Mouse (Mus musculus) stomach, embryonic 14.5 days (tissue): ENCODE data around the gene Ephb3. TPM values are rescaled to one million over a fixed set of nuclear protein-coding genes. Genes with fewer than 3 reads are reported as not detected.
A peak's percentile ranks its signal among the peaks of the same experiment; 100 is the strongest.

Experiments used
- ATAC-seq: fragments of 200-750 bp; cut with Nextera tagmentation; 2 replicates; pipeline ENCODE4 v1.8.0; 2017; ENCODE audit warnings: low read depth, moderate TSS enrichment; ENCODE audit not compliant: insufficient number of reproducible peaks, insufficient read depth, low FRiP score
- H3K27ac ChIP-seq: fragments of 300-500 bp; sonication (generic); 2 replicates; pipeline ENCODE4 v1.5.1; 2014; ENCODE audit warnings: mild to moderate bottlenecking, low read length, moderate library complexity, mixed read lengths
- H3K27me3 ChIP-seq: fragments of 300-500 bp; sonication (generic); 2 replicates; pipeline ENCODE4 v1.6.1; 2014; ENCODE audit warnings: low read length, control low read depth, mixed read lengths; ENCODE audit not compliant: control insufficient read depth, insufficient read depth
- H3K36me3 ChIP-seq: fragments of 300-500 bp; sonication (generic); 2 replicates; pipeline ENCODE4 v1.6.1; 2014; ENCODE audit warnings: mild to moderate bottlenecking, control low read depth, low read length, moderate library complexity, mixed read lengths; ENCODE audit not compliant: control insufficient read depth, insufficient read depth
- H3K4me1 ChIP-seq: fragments of 300-500 bp; sonication (generic); 2 replicates; pipeline ENCODE4 v1.6.1; 2014; ENCODE audit warnings: low read length, control low read depth, mixed read lengths; ENCODE audit not compliant: control insufficient read depth, insufficient read depth
- H3K4me2 ChIP-seq: fragments of 300-500 bp; sonication (generic); replicated peaks from 2 replicates; pipeline ENCODE4 v1.6.1; 2014; ENCODE audit warnings: low read depth, low read length, control low read depth
- H3K4me3 ChIP-seq: fragments of 300-500 bp; sonication (generic); 2 replicates; pipeline ENCODE4 v1.5.1; 2014; ENCODE audit warnings: low read depth, low read length, control low read depth
- H3K9ac ChIP-seq: fragments of 300-500 bp; sonication (generic); replicated peaks from 2 replicates; pipeline ENCODE4 v1.6.1; 2014; ENCODE audit warnings: low read depth, mild to moderate bottlenecking, control low read depth, low read length, moderate library complexity, mixed read lengths
- H3K9me3 ChIP-seq: fragments of 300-500 bp; sonication (generic); 2 replicates; pipeline ENCODE4 v1.6.1; 2016; ENCODE audit warnings: low read depth, low read length, control low read depth; ENCODE audit not compliant: control insufficient read depth
- WGBS: fragments of 180-500 bp; shearing (Covaris S2); extraction: QIAGEN DNeasy Blood & Tissue Kit; methylation state at CpG from one replicate; pipeline ENCODE4 v1.1.7; 2014; 5-methylcytosine and 5-hydroxymethylcytosine counted together
- polyA plus RNA-seq: library from polyadenylated mRNA; unstranded; fragments of >200 nt; fragmentation: Nextera tagmentation; extraction: Ambion mirVana; gene quantifications from 2 replicates; pipeline ENCODE4 v1.2.1, GENCODE M21; 2014

Ephb3 gene
- polyA plus RNA-seq, 1 experiment from 2014 or later = 27.6 TPM

GRCm38 (mm10) chr16:21252401-21252955 is 47.9 kb downstream of the Ephb3 start:
- ATAC-seq = no peak

DNA sequence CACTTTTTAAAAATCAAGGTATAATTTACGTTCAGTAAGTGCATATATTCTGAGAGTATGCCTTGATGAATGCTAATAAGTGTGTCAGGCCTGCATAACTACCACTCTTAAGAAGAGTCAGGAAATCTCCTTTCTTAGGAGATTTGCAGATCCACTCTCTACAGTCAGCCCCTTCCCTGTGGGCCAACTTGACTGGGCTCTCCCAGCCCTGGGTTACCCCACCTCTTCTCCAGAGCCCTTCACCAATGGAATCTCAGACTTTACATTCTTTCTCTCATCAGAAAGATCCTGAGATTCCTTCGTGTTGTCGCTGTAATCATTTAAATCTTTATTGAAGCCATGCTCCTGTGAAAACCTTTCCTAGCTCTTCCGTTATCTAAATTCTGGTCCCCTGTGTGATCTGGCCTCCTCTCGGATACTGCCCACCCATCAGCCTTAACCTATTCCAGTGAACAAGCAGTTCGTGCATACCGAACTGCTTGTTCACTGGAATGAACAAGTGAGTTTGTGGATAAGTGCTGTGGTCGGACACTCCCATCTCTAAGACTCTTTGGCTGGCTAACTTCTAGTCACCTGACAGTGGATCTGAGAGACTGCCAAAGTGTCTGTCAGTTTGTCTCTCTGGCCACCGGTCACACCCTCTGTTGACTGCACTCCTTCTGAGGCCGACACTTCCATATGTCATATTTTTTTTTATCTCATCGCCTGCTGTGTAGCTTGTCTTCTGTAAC is 51.2 kb downstream of the Ephb3 start:
- no peaks in the 10 kb centered on the region for H3K4me1 ChIP-seq
- no peak overlapping the region for H3K9ac ChIP-seq
- ATAC-seq = no peak
- no peak overlapping the region for H3K27ac ChIP-seq
- 67% methylated on average over 11 of the region's 11 CpGs for WGBS
- no peaks in the 10 kb centered on the region for H3K27me3 ChIP-seq
- H3K36me3 ChIP-seq = no peaks in the 10 kb centered on the region
- no peak overlapping the region for H3K4me3 ChIP-seq
- no peaks in the 10 kb centered on the region for H3K9me3 ChIP-seq
- H3K4me2 ChIP-seq = no peak overlapping the region

More at GRCm38 (mm10) chr16:21252401-21252955, 47.9 kb downstream of the Ephb3 start:
- no peak overlapping the region for H3K9ac ChIP-seq
- H3K4me2 ChIP-seq = no peak overlapping the region
- H3K4me3 ChIP-seq = no peak overlapping the region
- H3K4me1 ChIP-seq = peaks cover 17% of the 10 kb centered on the region; the same call in 1 of the 2 replicates
- H3K9me3 ChIP-seq = no peaks in the 10 kb centered on the region
- peak overlapping the region; percentile 6; the same call in 1 of the 2 replicates for H3K27ac ChIP-seq
- no peaks in the 10 kb centered on the region for H3K36me3 ChIP-seq
- 51% methylated on average over 11 of the region's 11 CpGs for WGBS
- H3K27me3 ChIP-seq = no peaks in the 10 kb centered on the region

DNA sequence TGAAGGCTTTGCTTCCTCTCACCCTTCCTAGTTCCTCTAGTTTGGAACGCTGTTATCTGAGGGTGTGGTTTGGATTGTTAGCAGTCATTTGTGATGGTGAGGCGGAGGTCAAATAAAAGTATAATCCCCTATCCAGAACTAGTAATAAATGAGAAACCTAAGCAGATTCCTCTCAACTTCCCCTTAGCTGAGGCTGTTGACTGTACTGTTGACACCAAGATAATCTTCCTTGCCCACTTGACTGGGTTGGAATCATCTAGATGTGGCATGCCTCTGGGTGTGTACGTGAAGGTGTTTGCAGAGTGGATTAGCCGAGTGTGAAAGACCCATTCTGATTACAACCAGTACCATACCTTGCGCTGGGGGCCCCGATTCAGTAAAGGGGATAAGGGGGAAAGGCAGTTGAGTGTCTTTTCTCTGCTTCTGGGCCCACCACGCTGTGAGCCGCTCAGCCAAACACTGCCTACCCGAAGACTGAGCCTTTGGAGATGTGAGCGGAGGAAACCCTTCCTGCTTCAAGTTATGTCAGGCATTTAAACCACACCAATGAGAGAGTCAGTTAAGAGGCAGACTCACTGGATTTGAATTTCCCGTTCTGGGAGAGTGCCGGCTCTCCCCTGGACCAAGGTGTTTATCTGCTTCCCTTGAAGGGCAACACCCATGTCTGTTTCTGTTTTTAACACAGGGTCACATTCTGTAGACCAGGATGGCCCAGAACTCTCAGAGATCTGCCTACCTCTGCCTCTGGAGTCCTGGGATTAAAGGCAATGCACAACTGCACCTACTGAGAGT is 52.2 kb downstream of the Ephb3 start:
- Histone ChIP-seq H3K9ac (no peak overlapping the region), H3K4me3 (no peak overlapping the region), H3K4me2 (no peak overlapping the region), H3K27me3 (no peaks in the 10 kb centered on the region), H3K27ac (no peak overlapping the region), H3K4me1 (no peaks in the 10 kb centered on the region), H3K9me3 (no peaks in the 10 kb centered on the region), H3K36me3 (no peaks in the 10 kb centered on the region)
- no peak for ATAC-seq
- WGBS = 74% methylated on average over 12 of the region's 12 CpGs

- H3K4me3 ChIP-seq = no peak overlapping the region
- ATAC-seq = no peak
- no peak overlapping the region for H3K27ac ChIP-seq
- no peak overlapping the region for H3K9ac ChIP-seq
- H3K27me3 ChIP-seq = no peaks in the 10 kb centered on the region
- WGBS = 85% methylated on average over 7 of the region's 7 CpGs
- H3K4me2 ChIP-seq = no peak overlapping the region
- 0 out of 2 replicates have a peak, but pooled peaks cover 8% of the 10 kb centered on the region for H3K4me1 ChIP-seq
- no peaks in the 10 kb centered on the region for H3K36me3 ChIP-seq
- H3K9me3 ChIP-seq = no peaks in the 10 kb centered on the region
Measured at GRCm38 (mm10) chr16:21265417-21265816, 60.9 kb downstream of the Ephb3 start.

- 41% methylated on average over 8 of the region's 8 CpGs for WGBS
- Histone ChIP-seq H3K36me3 (no peaks in the 10 kb centered on the region), H3K4me1 (peaks cover 36% of the 10 kb centered on the region), H3K27ac (no peak overlapping the region), H3K9ac (no peak overlapping the region), H3K4me2 (no peak overlapping the region), H3K4me3 (no peak overlapping the region), H3K9me3 (no peaks in the 10 kb centered on the region), H3K27me3 (no peaks in the 10 kb centered on the region)
- no peak; the same call in 1 of the 2 replicates for ATAC-seq
Measured at GRCm38 (mm10) chr16:21269775-21270174, 65.2 kb downstream of the Ephb3 start.

- Histone ChIP-seq H3K9ac (no peak overlapping the region), H3K4me2 (no peak overlapping the region), H3K27ac (no peak overlapping the region), H3K4me3 (no peak overlapping the region), H3K4me1 (peaks cover 37% of the 10 kb centered on the region), H3K36me3 (no peaks in the 10 kb centered on the region), H3K9me3 (no peaks in the 10 kb centered on the region), H3K27me3 (no peaks in the 10 kb centered on the region)
- no peak for ATAC-seq
- WGBS = 52% methylated on average over 6 of the region's 6 CpGs
Measured at GRCm38 (mm10) chr16:21271773-21272247, 67.3 kb downstream of the Ephb3 start.

DNA sequence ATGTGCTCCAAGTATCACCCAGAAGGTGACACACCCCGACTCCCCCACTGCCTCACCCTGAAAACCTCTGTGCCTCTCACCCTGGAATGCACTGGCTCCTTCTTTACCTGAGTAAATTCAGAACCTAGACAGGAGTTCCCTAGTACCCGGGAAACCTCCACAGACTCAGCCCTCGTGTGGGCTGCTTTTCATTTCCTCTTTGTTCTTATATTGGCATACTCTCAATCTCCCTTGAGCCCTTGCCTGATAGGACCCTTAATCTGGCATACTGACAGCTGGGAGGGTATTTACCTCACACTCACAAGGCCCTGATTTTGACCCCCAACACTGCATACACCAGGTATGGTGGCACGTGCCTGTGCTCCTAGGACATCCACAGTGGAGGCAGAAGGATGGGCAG is 68.2 kb downstream of the Ephb3 start:
- 58% methylated on average over 4 of the region's 4 CpGs for WGBS
- Histone ChIP-seq H3K9ac (no peak overlapping the region), H3K4me2 (no peak overlapping the region), H3K4me1 (peaks cover 37% of the 10 kb centered on the region), H3K9me3 (no peaks in the 10 kb centered on the region), H3K27ac (no peak overlapping the region), H3K27me3 (no peaks in the 10 kb centered on the region), H3K4me3 (no peak overlapping the region), H3K36me3 (no peaks in the 10 kb centered on the region)
- ATAC-seq = no peak
